Mouse (Mus musculus): ENCODE measurements around the gene Slc7a15. TPM values are rescaled to one million over a fixed set of nuclear protein-coding genes. Genes with fewer than 3 reads are reported as not detected.

The Slc7a15 gene
- total and polyA plus RNA-seq, 3 experiments: not detected

GRCm38 (mm10) chr12:8527175-8527574 lies 71.7 kb downstream of the Slc7a15 start:
- H3K27me3 ChIP-seq (ENCODE audit: control insufficient read depth in 1 of 2, insufficient read depth in 2 of 2, low read length in 2 of 2): peaks cover 0 to 4% of the 10 kb centered on the region in 2 experiments; a peak in 2 of 4 replicates

GRCm38 (mm10) chr12:8524062-8524461 lies 74.8 kb downstream of the Slc7a15 start:
- Histone ChIP-seq H3K27me3 (ENCODE audit: control insufficient read depth in 1 of 2, insufficient read depth in 2 of 2, low read length in 2 of 2) (no peaks in the 10 kb centered on the region), H3K9ac (ENCODE audit: control insufficient read depth, low read depth, low read length, poor library complexity, severe bottlenecking) (no peak overlapping the region), H3K9me3 (replicated peaks; ENCODE audit: insufficient read depth, low read length) (no peaks in the 10 kb centered on the region), H3K27ac (ENCODE audit: control insufficient read depth, low read depth, low read length) (no peak overlapping the region), H3K79me2 (ENCODE audit: control insufficient read depth, insufficient read depth, low read length, poor library complexity) (no peaks in the 10 kb centered on the region), H3K4me3 (ENCODE audit: control insufficient read depth in 1 of 2, insufficient read depth in 1 of 2, low read depth in 2 of 2, low read length in 2 of 2) (no peak overlapping the region), H3K36me3 (ENCODE audit: control insufficient read depth in 1 of 2, insufficient read depth in 2 of 2, low read length in 2 of 2) (peaks cover 0 to 10% of the 10 kb centered on the region in 2 experiments; a peak in 2 of 4 replicates), H3K4me1 (ENCODE audit: control insufficient read depth in 1 of 2, insufficient read depth in 2 of 2, low read length in 2 of 2) (peaks cover 4 to 17% of the 10 kb centered on the region in 2 experiments; a peak in 3 of 4 replicates)
- TF ChIP-seq SIN3A (IDR thresholded peaks at IDR 0.05; ENCODE audit: low read length) (no peak), HCFC1 (IDR thresholded peaks at IDR 0.05; ENCODE audit: low read depth, low read length) (no peak), ETS1 (IDR thresholded peaks at IDR 0.05; ENCODE audit: low read depth, low read length) (no peak), NRF1 (IDR thresholded peaks at IDR 0.05; ENCODE audit: insufficient read depth, low read depth, low read length, poor library complexity, severe bottlenecking) (no peak), MAX (IDR thresholded peaks at IDR 0.05; ENCODE audit: low read length) (no peak), BHLHE40 (IDR thresholded peaks at IDR 0.05; ENCODE audit: borderline replicate concordance, low read depth, low read length) (no peak), MXI1 (IDR thresholded peaks at IDR 0.05; ENCODE audit: low read depth, low read length) (no peak), CHD2 (IDR thresholded peaks at IDR 0.05; ENCODE audit: low read length) (no peak), ELF1 (IDR thresholded peaks at IDR 0.05; ENCODE audit: low read depth, low read length) (no peak), POLR2AphosphoS2 (IDR thresholded peaks at IDR 0.05; ENCODE audit: low read length) (no peak), MYC (IDR thresholded peaks at IDR 0.05; ENCODE audit: low read depth, low read length) (no peak), CTCF (IDR thresholded peaks at IDR 0.05 in 2 of 3, conservative IDR thresholded peaks at IDR 0.05 in 1 of 3; ENCODE audit: control insufficient read depth in 1 of 3, insufficient read depth in 1 of 3, low read depth in 2 of 3, low read length in 3 of 3, poor library complexity in 1 of 3, severe bottlenecking in 1 of 3) (no peak), KAT2A (conservative IDR thresholded peaks at IDR 0.05; ENCODE audit: low read depth, low read length) (no peak)
- no peak for DNase-seq (ENCODE audit: low read depth, low spot score)

More at GRCm38 (mm10) chr12:8527175-8527574, 71.7 kb downstream of the Slc7a15 start:
- Histone ChIP-seq H3K9me3 (replicated peaks; ENCODE audit: insufficient read depth, low read length) (no peaks in the 10 kb centered on the region), H3K27ac (ENCODE audit: control insufficient read depth, low read depth, low read length) (no peak overlapping the region), H3K4me3 (ENCODE audit: control insufficient read depth in 1 of 2, insufficient read depth in 1 of 2, low read depth in 2 of 2, low read length in 2 of 2) (no peak overlapping the region), H3K36me3 (ENCODE audit: control insufficient read depth in 1 of 2, insufficient read depth in 2 of 2, low read length in 2 of 2) (no peaks in the 10 kb centered on the region), H3K4me1 (ENCODE audit: control insufficient read depth in 1 of 2, insufficient read depth in 2 of 2, low read length in 2 of 2) (peaks cover 0 to 5% of the 10 kb centered on the region in 2 experiments; a peak in 1 of 4 replicates), H3K79me2 (ENCODE audit: control insufficient read depth, insufficient read depth, low read length, poor library complexity) (no peaks in the 10 kb centered on the region), H3K9ac (ENCODE audit: control insufficient read depth, low read depth, low read length, poor library complexity, severe bottlenecking) (no peak overlapping the region)
- no peak for DNase-seq (ENCODE audit: low read depth, low spot score)
- TF ChIP-seq TCF12 (IDR thresholded peaks at IDR 0.05; ENCODE audit: low read depth, low read length): no peak
- no peak for TF ChIP-seq CHD1 (IDR thresholded peaks at IDR 0.05; ENCODE audit: low read depth, low read length)
- TF ChIP-seq ZMIZ1 (IDR thresholded peaks at IDR 0.05; ENCODE audit: low read depth, low read length): no peak
- no peak for TF ChIP-seq MAX (IDR thresholded peaks at IDR 0.05; ENCODE audit: low read length)
- no peak for TF ChIP-seq NELFE (IDR thresholded peaks at IDR 0.05; ENCODE audit: low read depth, low read length)
- no peak for TF ChIP-seq MXI1 (IDR thresholded peaks at IDR 0.05; ENCODE audit: low read depth, low read length)
- no peak for TF ChIP-seq TAL1 (IDR thresholded peaks at IDR 0.05; ENCODE audit: low read length)

Data from MEL (cell line).